ENCODE assay signal across 8 mouse cellular contexts in genomic region chr4:41568682-41569410, GRCm38 (mm10). TPM values are rescaled to one million over a fixed set of nuclear protein-coding genes. Genes with fewer than 3 reads are reported as not detected.
DNase-seq lines count a peak whose midpoint lies in the region; ATAC-seq and TF ChIP-seq lines count a peak whose summit lies in the region.

No protein-coding gene starts in this region.

- no peak for TF ChIP-seq CTCF in liver, adult 2 months (IDR thresholded peaks at IDR 0.05; ENCODE audit: low read depth, low read length)

- H3K4me3 ChIP-seq in intestine, embryonic 16.5 days (ENCODE audit: low read length) = peak overlapping the region; percentile 79
- H3K4me3 ChIP-seq in liver, adult 2 months (ENCODE audit: insufficient read depth, low read depth, low read length) = peak overlapping the region; percentile 85
- H3K4me3 ChIP-seq in myocyte = peak overlapping the region; percentile 27

- peak; percentile 9 for ATAC-seq in intestine, embryonic 16.5 days

- H3K4me1 ChIP-seq in intestine, embryonic 16.5 days (ENCODE audit: control insufficient read depth, insufficient read depth, low read length) = peaks cover 9% of the 10 kb centered on the region; the same call in 1 of the 2 replicates
- H3K4me1 ChIP-seq in liver, adult 2 months (ENCODE audit: control insufficient read depth, insufficient read depth, low read length) = 0 out of 2 replicates have a peak, but pooled peaks cover 3% of the 10 kb centered on the region

- H3K79me2 ChIP-seq in liver, adult 2 months (ENCODE audit: control insufficient read depth, insufficient read depth, low read length) = peaks cover 8% of the 10 kb centered on the region; the same call in 1 of the 2 replicates
- no peaks in the 10 kb centered on the region for H3K79me2 ChIP-seq in myocyte (ENCODE audit: control insufficient read depth, insufficient read depth)

- peak overlapping the region; percentile 75 for H3K9ac ChIP-seq in intestine, embryonic 16.5 days (ENCODE audit: low read depth, low read length)
- peak overlapping the region; percentile 81 for H3K9ac ChIP-seq in liver, adult 2 months (ENCODE audit: low read depth, low read length)

- peak overlapping the region; percentile 96 for H3K4me2 ChIP-seq in intestine, embryonic 16.5 days (ENCODE audit: low read depth, low read length)
- H3K4me2 ChIP-seq in myocyte (ENCODE audit: low read depth) = peak overlapping the region; percentile 77

- TF ChIP-seq POLR2A in liver, adult 2 months (IDR thresholded peaks at IDR 0.05; ENCODE audit: extremely low read depth, insufficient read depth, low read length) = no peak
- TF ChIP-seq POLR2A in myocyte (IDR thresholded peaks at IDR 0.05; ENCODE audit: insufficient read length, low read depth) = no peak

- H3ac ChIP-seq in myocyte (ENCODE audit: control insufficient read depth, insufficient read length) = peak overlapping the region; percentile 16

- H3K9me3 ChIP-seq in intestine, embryonic 16.5 days (ENCODE audit: control insufficient read depth, low read length) = no peaks in the 10 kb centered on the region

- peak overlapping the region; percentile 57 for H3K27ac ChIP-seq in intestine, embryonic 16.5 days (ENCODE audit: low read length)
- H3K27ac ChIP-seq in liver, adult 2 months (replicated peaks; ENCODE audit: insufficient read depth, low read depth, low read length) = peak overlapping the region; percentile 25

- under 1% methylated on average over 58 of the region's 58 CpGs for WGBS in intestine, embryonic 16.5 days
- WGBS in liver, adult 2 months = 3% methylated on average over 58 of the region's 58 CpGs

- peak; percentile 59 for DNase-seq in right cerebral cortex, adult 18-20 months
- no peak for DNase-seq in right cerebral cortex, postnatal 36 days (ENCODE audit: low spot score in 2 of 2)
- DNase-seq in cerebellum, adult 9-11 months = peak; percentile 82
- DNase-seq in frontal cortex, postnatal 36 days (ENCODE audit: low spot score in 2 of 2) = peak; percentile 50
- no peak for DNase-seq in liver, adult 2 months (ENCODE audit: extremely low read depth, low read depth, low spot score)
- peak; percentile 47 to 72 for DNase-seq in thymus, postnatal 36 days

- no peaks in the 10 kb centered on the region; the same call in 1 of the 2 replicates for H3K27me3 ChIP-seq in intestine, embryonic 16.5 days (replicated peaks; ENCODE audit: control insufficient read depth, insufficient read depth, low read length)
- no peaks in the 10 kb centered on the region for H3K27me3 ChIP-seq in liver, adult 2 months (ENCODE audit: control insufficient read depth, insufficient read depth, low read length)
- H3K27me3 ChIP-seq in myocyte (ENCODE audit: control insufficient read depth, insufficient read depth, insufficient read length) = peaks cover under 1% of the 10 kb centered on the region

- H3K36me3 ChIP-seq in intestine, embryonic 16.5 days (ENCODE audit: control insufficient read depth, insufficient read depth, low read length) = no peaks in the 10 kb centered on the region
- no peaks in the 10 kb centered on the region for H3K36me3 ChIP-seq in liver, adult 2 months (ENCODE audit: control insufficient read depth, insufficient read depth, low read length)
- no peaks in the 10 kb centered on the region for H3K36me3 ChIP-seq in myocyte (ENCODE audit: control insufficient read depth, insufficient read depth)

TF ChIP-seq in myocyte, 11 proteins besides CTCF, POLR2A, EP300 and RAD21:
- no peak for TF ChIP-seq TCF12 (IDR thresholded peaks at IDR 0.05; ENCODE audit: insufficient read depth, poor library complexity, severe bottlenecking)
- no peak for TF ChIP-seq TCF3 (IDR thresholded peaks at IDR 0.05; ENCODE audit: insufficient read length, low read depth)
- no peak for TF ChIP-seq MAX (IDR thresholded peaks at IDR 0.05; ENCODE audit: low read depth)
- no peak for TF ChIP-seq MYOG (IDR thresholded peaks at IDR 0.05; ENCODE audit: control insufficient read depth in 1 of 3, insufficient read depth in 1 of 3, insufficient read length in 2 of 3, low read depth in 2 of 3)
- TF ChIP-seq USF1 (IDR thresholded peaks at IDR 0.05; ENCODE audit: low read depth) = no peak
- no peak for TF ChIP-seq MYOD1 (IDR thresholded peaks at IDR 0.05; ENCODE audit: control insufficient read depth in 1 of 3, insufficient read length in 2 of 3, low read depth in 2 of 3)
- TF ChIP-seq POLR2AphosphoS2 (IDR thresholded peaks at IDR 0.05; ENCODE audit: insufficient read length, low read depth) = no peak
- TF ChIP-seq CEBPB (IDR thresholded peaks at IDR 0.05; ENCODE audit: insufficient read depth, poor library complexity, severe bottlenecking) = no peak
- TF ChIP-seq E2F4 (IDR thresholded peaks at IDR 0.05; ENCODE audit: insufficient read depth) = no peak
- no peak for TF ChIP-seq SRF (IDR thresholded peaks at IDR 0.05; ENCODE audit: control insufficient read depth, insufficient read length, low read depth)
- no peak for TF ChIP-seq REST (IDR thresholded peaks at IDR 0.05; ENCODE audit: insufficient read depth, insufficient read length)

RNA-seq across cellular contexts. Expression of gene Fam219a, which starts 0.5 kb away (rescaled TPM):
- 2.4 and 2.9 TPM in 2 replicates for polyA plus RNA-seq in intestine, embryonic 16.5 days (2015; fragmentation: Nextera tagmentation; extraction: Ambion mirVana)
- 1.5 and 3.2 TPM in 2 replicates for total RNA-seq in liver, adult 2 months (2014; rRNA removed)
- 4.8 and 6.5 TPM in 2 replicates for polyA plus RNA-seq in liver, adult 2 months (2012; rRNA removed)
- 2.7 TPM for polyA plus RNA-seq in myocyte (2012; fragmentation: generic; extraction: Trizol)

RNA-seq across cellular contexts. Expression of gene Dnaic1, which starts 0.7 kb away (rescaled TPM):
- 3.5 and 4.2 TPM in 2 replicates for polyA plus RNA-seq in intestine, embryonic 16.5 days (2015; fragmentation: Nextera tagmentation; extraction: Ambion mirVana)
- total RNA-seq in liver, adult 2 months (2014; rRNA removed) = 0.18 and 1.2 TPM in 2 replicates
- 0.78 and 2.3 TPM in 2 replicates for polyA plus RNA-seq in liver, adult 2 months (2012; rRNA removed)
- 0.08 TPM for polyA plus RNA-seq in myocyte (2012; fragmentation: generic; extraction: Trizol)

RNA-seq across cellular contexts. Expression of gene 1110017D15Rik, which starts 51.7 kb away (rescaled TPM):
- 0.21 TPM in 1 of 2 replicates, not detected in the other for polyA plus RNA-seq in intestine, embryonic 16.5 days (2015; fragmentation: Nextera tagmentation; extraction: Ambion mirVana)
- total RNA-seq in liver, adult 2 months (2014; rRNA removed) = not detected in 2 replicates
- polyA plus RNA-seq in liver, adult 2 months (2012; rRNA removed) = 0.24 TPM in 1 of 2 replicates, not detected in the other
- 0.06 TPM for polyA plus RNA-seq in myocyte (2012; fragmentation: generic; extraction: Trizol)

Comparison
In these comparisons a context has a peak if more than half of its experiments do, and no peak if none do; other contexts are left out.
1. DNase-seq: peak in right cerebral cortex, adult 18-20 months (single experiment), cerebellum, adult 9-11 months (single experiment), frontal cortex, postnatal 36 days (2 of 2) and thymus, postnatal 36 days (2 of 2); none in right cerebral cortex, postnatal 36 days (0 of 2) and liver, adult 2 months (single experiment).
2. H3K4me3 ChIP-seq: peak in every context shown above with its lines; median percentile 85 in liver, adult 2 months; 79 in intestine, embryonic 16.5 days; 27 in myocyte.